Mouse (Mus musculus) left cerebral cortex, adult 8-10 months (tissue): ENCODE measurements around the gene Musk. TPM values are rescaled to one million over a fixed set of nuclear protein-coding genes. Genes with fewer than 3 reads are reported as not detected.
A peak's percentile ranks its signal among the peaks of the same experiment; 100 is the strongest.

ENCODE experiments used
- DNase-seq, 2 experiments: peaks; one replicate each; pipeline ENCODE4 v3.0.0; 2022; ENCODE audit warnings: low spot score in 2 of 2
- total RNA-seq, 4 experiments: library from RNA; stranded (reverse); gene quantifications; 2 replicates each; pipeline ENCODE4 v1.2.4; 2022

Gene Musk
- total RNA-seq, 4 experiments from 2014 or later = 3.0 to 3.7 (median 3.5) TPM

- DNase-seq = no peak
Observed at GRCm38 (mm10) chr4:58314942-58315508, 29.3 kb downstream of the Musk start.

- no peak for DNase-seq
Observed at GRCm38 (mm10) chr4:58317536-58317935, 31.8 kb downstream of the Musk start.

- DNase-seq = no peak
Observed at GRCm38 (mm10) chr4:58320293-58320692, 34.5 kb downstream of the Musk start.

GRCm38 (mm10) chr4:58326746-58327145, 41.0 kb downstream of the Musk start:
- no peak for DNase-seq

- DNase-seq = no peak
Observed at GRCm38 (mm10) chr4:58328231-58328630, 42.5 kb downstream of the Musk start.

- DNase-seq = no peak
Observed at GRCm38 (mm10) chr4:58330016-58330415, 44.3 kb downstream of the Musk start.

GRCm38 (mm10) chr4:58330864-58331638, 45.3 kb downstream of the Musk start:
- DNase-seq = no peak

GRCm38 (mm10) chr4:58332394-58332793, 46.6 kb downstream of the Musk start:
- no peak for DNase-seq

GRCm38 (mm10) chr4:58336227-58336626, 50.5 kb downstream of the Musk start:
- DNase-seq = no peak

GRCm38 (mm10) chr4:58339226-58339625, 53.5 kb downstream of the Musk start:
- no peak for DNase-seq

GRCm38 (mm10) chr4:58350206-58350605, 64.4 kb downstream of the Musk start:
- DNase-seq = no peak

GRCm38 (mm10) chr4:58351165-58351564, 65.4 kb downstream of the Musk start:
- no peak for DNase-seq

- no peak for DNase-seq
Observed at GRCm38 (mm10) chr4:58351590-58351989, 65.8 kb downstream of the Musk start.

- DNase-seq = no peak
Observed at GRCm38 (mm10) chr4:58358996-58359395, 73.2 kb downstream of the Musk start.

- DNase-seq = no peak
Observed at GRCm38 (mm10) chr4:58365321-58365720, 79.6 kb downstream of the Musk start.

- no peak for DNase-seq
Observed at GRCm38 (mm10) chr4:58371106-58371505, 85.3 kb downstream of the Musk start.

GRCm38 (mm10) chr4:58373599-58373998, 87.8 kb downstream of the Musk start:
- no peak for DNase-seq

GRCm38 (mm10) chr4:58374141-58374870, 88.5 kb downstream of the Musk start:
- DNase-seq = peak in 1 of 2 experiments; percentile 49

GRCm38 (mm10) chr4:58379186-58379585, 93.4 kb downstream of the Musk start:
- DNase-seq = no peak

- peak; percentile 44 to 89 for DNase-seq
Observed at GRCm38 (mm10) chr4:58400861-58401341, 115.1 kb downstream of the Musk start.

- DNase-seq = peak in 1 of 2 experiments; percentile 78
Observed at GRCm38 (mm10) chr4:58401973-58402501, 116.3 kb downstream of the Musk start.
